Mouse (Mus musculus) WW6 (cell line): ENCODE measurements at regions not wholly inside any gene's neighbourhood (a gene's known extent, or its start where the extent isn't known, plus 50 kb on each side); places are given as distances from the start of the nearest gene placed in this dataset.

ENCODE experiments used
- DNase-seq: peaks from one replicate; pipeline ENCODE4 v3.0.0-alpha.2; 2013; ENCODE audit warnings: low read depth, low spot score

DNA sequence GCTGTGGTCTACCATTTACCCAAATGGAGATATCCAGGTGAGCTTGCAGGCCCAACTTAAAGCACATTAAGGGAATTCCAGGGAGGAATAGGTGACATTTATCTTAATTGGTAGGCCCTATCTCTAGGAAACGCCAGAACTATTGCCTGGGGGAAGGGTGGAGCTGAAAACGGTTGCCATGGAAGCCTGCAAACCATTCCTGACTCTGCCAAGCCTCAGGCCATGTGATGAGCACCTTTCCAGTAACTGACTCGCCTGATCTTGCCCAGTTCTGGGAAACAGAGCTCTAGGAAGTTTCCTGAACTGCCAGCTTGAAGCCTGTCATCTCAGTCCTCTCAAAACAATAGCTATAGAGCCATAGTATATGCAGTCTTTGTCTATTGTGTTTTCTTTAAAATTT lies 297.0 kb downstream of the Slitrk5 start:
- peak; percentile 28 for DNase-seq

DNA sequence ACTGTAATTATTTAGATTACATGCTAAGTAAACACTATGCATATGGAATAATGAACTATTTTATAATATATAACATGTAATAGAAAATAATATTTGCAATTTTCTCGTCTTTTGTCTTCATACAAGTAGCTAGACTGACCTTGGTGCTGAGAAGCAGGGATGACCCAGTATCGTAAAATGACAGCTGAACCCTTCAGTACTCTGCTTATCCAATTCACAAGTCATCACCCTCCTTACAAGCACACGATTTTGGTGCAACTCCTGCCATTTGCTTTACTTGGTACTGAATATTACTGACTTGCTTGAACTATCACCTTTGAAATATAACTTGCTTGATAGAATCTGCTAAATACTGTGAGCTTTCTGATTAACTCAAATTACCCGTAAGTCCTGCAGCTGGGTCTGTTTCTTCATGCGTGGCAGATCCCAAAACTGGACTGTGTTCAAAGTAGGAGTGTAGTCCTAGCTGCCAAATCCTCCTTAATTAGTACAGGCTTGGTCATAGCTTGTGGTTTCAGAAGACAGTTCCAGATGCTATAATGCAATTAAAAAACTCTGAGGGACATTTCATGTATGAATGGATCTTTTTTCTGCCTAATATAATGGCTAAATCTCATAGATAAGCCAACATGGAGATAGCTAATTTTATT lies 321.0 kb downstream of the Slitrk5 start:
- no peak for DNase-seq

DNA sequence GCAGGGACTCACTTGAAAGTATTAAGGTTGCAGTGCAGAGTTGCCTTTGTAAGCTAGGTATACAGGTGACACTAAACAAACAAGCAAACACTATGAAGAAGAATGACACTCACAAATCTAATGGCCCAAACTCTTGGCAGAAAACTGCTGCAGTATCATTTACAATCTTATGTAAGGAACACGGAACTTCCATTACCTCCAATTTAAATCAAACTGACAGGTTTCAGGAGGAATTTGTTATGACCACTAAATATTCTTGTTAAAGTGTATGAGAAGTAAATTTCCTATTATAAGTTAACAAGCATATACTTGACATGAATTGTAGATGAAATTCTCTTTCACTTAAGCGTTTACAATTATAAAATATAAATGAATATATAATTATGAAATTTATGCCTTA lies 327.2 kb downstream of the Slitrk5 start:
- no peak for DNase-seq

DNA sequence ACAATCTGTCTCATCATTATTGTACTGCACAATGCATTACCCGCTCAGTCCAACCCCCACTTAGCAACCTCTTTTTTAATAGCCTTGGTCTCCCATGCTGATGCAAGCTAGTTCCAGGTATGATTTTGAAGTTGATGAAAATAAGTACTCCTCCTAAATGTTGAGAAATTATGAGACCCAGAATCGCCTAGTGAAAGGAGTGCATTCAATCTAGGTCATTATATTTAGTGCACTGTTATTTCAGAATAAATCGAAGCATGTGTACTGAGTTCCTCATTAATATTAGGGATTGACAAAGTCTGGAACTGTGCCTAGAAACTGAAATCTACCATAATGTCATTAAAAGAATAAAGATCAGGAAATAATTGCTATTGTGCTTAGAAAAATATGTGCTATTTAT lies 328.0 kb downstream of the Slitrk5 start:
- no peak for DNase-seq

DNA sequence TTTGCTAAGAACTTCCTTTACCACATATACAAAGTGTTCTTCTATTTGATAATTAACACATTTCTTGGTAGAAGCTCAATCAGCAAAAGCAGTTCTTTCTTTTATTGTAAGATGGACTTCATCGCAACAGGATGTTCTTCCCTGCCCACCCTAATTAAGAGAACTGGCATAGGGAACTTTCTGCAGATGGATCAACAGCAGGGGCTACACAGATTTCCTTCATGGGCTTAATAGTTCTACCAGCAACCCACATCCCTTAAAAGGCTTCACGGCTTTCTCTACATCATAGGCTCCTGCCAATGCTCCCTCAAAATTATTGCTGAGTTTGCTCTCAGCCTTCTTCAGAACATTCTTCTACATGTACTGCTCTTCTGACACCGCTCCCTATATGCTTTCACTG lies 333.8 kb downstream of the Slitrk5 start:
- DNase-seq, result no peak

DNA sequence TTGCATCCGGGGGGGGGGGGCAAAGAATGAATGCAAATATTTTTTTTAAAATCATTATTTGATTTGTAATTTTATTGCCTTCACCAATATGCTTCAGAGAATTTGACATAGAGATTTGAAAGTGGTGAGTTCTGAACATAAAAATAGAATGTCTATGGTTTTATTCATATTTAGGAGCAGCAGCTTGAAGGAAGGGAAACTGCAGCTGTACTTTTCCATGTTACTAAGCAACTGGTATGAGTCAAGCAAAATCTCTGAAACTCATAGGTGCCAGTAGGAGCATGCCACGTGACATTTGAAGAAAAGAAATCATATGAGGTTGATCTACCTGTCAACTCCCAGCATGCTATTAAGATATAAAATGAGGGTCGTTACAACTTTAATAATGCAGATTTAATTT lies 354.4 kb downstream of the Slitrk5 start:
- no peak for DNase-seq

DNA sequence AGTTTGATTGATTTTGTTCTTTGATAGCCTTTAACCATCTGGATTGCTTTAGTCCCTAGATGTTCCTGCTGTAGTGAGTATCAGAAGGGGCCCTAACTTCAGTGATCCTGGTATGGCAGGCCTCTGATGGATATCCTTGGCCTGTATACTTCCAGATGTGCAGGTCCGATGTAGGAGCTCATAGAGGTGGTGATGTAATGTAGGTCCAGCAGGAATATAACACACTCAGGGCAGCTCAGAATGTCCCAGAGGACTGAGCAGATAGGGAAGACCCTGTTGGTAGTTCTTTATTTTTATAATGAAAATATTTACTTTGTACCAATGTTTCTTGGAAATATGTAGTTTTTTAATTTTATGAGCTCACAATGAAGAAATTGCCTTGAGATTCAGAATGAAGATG lies 400.2 kb downstream of the Slitrk5 start:
- no peak for DNase-seq
